ENCODE assay signal across 16 mouse cellular contexts in the genomic region with DNA sequence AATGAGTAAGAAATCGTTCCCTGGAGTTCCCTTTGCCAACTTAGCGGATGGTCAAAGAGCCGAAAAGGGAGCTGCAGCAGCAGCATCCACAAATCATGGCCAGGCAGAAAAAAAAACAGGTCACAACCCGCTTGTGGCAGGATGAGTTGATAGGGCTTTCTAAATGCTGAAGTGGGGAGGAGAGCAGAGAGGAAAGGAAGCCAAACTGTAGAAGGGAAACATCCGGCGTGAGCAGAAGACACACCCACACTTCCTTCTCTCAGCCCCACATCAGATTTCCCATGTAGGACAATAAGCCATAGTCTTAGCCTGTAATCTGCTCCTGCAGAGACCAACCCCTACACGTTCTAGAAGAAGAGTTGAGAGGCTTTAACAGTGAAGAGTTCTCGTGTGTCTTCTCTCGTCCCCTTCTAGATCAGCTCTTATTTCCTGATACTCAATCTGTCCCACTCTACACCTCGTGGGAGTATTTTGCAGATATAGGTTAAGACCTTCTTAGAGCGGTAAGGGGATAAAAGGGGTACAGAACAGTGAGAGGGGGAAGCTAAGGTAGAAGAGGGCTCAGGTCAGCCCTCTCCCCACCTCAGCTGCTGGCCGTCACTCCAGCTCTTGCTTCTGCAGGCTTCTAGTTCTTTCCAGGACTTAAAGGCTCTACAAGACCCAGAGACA. TPM values are rescaled to one million over a fixed set of nuclear protein-coding genes. Genes with fewer than 3 reads are reported as not detected.
DNase-seq lines count a peak whose midpoint lies in the region; ATAC-seq and TF ChIP-seq lines count a peak whose summit lies in the region.
"Had no signal": no experiment of that assay in that cellular context is flagged by ENCODE, and none has a peak within 500 bp of the region (broad histone marks: within the 10 kb centered on the region; RNA-seq: fewer than 3 reads in every experiment).

No protein-coding gene starts in this region.

- no peak overlapping the region for H3K27ac ChIP-seq in liver, postnatal 0 days (ENCODE audit: low read depth)
- no peak overlapping the region for H3K27ac ChIP-seq in liver, embryonic 11.5 days (ENCODE audit: low read depth, low read length)
- H3K27ac ChIP-seq in neural tube, embryonic 15.5 days (replicated peaks) = no peak overlapping the region
- H3K27ac ChIP-seq: embryonic facial prominence, embryonic 12.5 days; hindbrain, embryonic 13.5 days; layer of hippocampus, adult 2 months; liver, embryonic 13.5 days; midbrain, embryonic 12.5 days had no signal

- no peaks in the 10 kb centered on the region for H3K27me3 ChIP-seq in liver, postnatal 0 days (ENCODE audit: insufficient read depth, low read length)
- H3K27me3 ChIP-seq in liver, embryonic 11.5 days (replicated peaks; ENCODE audit: control insufficient read depth, insufficient read depth, low read length) = no peaks in the 10 kb centered on the region
- H3K27me3 ChIP-seq in neural tube, embryonic 15.5 days (replicated peaks) = no peaks in the 10 kb centered on the region
- H3K27me3 ChIP-seq: embryonic facial prominence, embryonic 12.5 days; hindbrain, embryonic 13.5 days; liver, embryonic 13.5 days; midbrain, embryonic 12.5 days had no signal

- no peak overlapping the region for H3K4me3 ChIP-seq in liver, postnatal 0 days (ENCODE audit: low read depth, low read length)
- H3K4me3 ChIP-seq in liver, embryonic 11.5 days (ENCODE audit: low read depth, low read length) = no peak overlapping the region
- H3K4me3 ChIP-seq in neural tube, embryonic 15.5 days (replicated peaks) = no peak overlapping the region
- H3K4me3 ChIP-seq: embryonic facial prominence, embryonic 12.5 days; hindbrain, embryonic 13.5 days; layer of hippocampus, adult 2 months; liver, embryonic 13.5 days; midbrain, embryonic 12.5 days had no signal

- no peaks in the 10 kb centered on the region for H3K9me3 ChIP-seq in liver, postnatal 0 days (ENCODE audit: low read length)
- H3K9me3 ChIP-seq in liver, embryonic 11.5 days (ENCODE audit: control insufficient read depth, low read length) = no peaks in the 10 kb centered on the region
- H3K9me3 ChIP-seq in neural tube, embryonic 15.5 days (replicated peaks) = no peaks in the 10 kb centered on the region
- H3K9me3 ChIP-seq: embryonic facial prominence, embryonic 12.5 days; hindbrain, embryonic 13.5 days; liver, embryonic 13.5 days; midbrain, embryonic 12.5 days had no signal

- no peak for ATAC-seq in liver, postnatal 0 days
- ATAC-seq in liver, embryonic 11.5 days (replicated peaks; ENCODE audit: low FRiP score) = no peak
- peak; percentile 71 for ATAC-seq in activated CD4-positive, CD25-positive, alpha-beta regulatory T cell, adult 4 months
- peak; percentile 54 for ATAC-seq in megakaryocyte progenitor cell, adult 5-6 weeks (replicated peaks; ENCODE audit: poor library complexity)
- no peak for ATAC-seq in neural tube, embryonic 15.5 days (ENCODE audit: low FRiP score)

- H3K36me3 ChIP-seq in liver, postnatal 0 days (replicated peaks; ENCODE audit: insufficient read depth, low read length) = no peaks in the 10 kb centered on the region
- no peaks in the 10 kb centered on the region for H3K36me3 ChIP-seq in liver, embryonic 11.5 days (ENCODE audit: control insufficient read depth, insufficient read depth, low read length)
- H3K36me3 ChIP-seq in neural tube, embryonic 15.5 days = no peaks in the 10 kb centered on the region
- H3K36me3 ChIP-seq: embryonic facial prominence, embryonic 12.5 days; hindbrain, embryonic 13.5 days; liver, embryonic 13.5 days; midbrain, embryonic 12.5 days had no signal

- 42% methylated on average over 12 of the region's 12 CpGs for WGBS in liver, postnatal 0 days (ENCODE audit: insufficient replicate concordance)
- 58% methylated on average over 12 of the region's 12 CpGs for WGBS in liver, embryonic 11.5 days
- WGBS in neural tube, embryonic 15.5 days = 88% methylated on average over 12 of the region's 12 CpGs

- no peak overlapping the region for H3K9ac ChIP-seq in liver, postnatal 0 days (replicated peaks)
- H3K9ac ChIP-seq in liver, embryonic 11.5 days (ENCODE audit: low read depth, low read length) = no peak overlapping the region
- no peak overlapping the region for H3K9ac ChIP-seq in neural tube, embryonic 15.5 days (replicated peaks)
- H3K9ac ChIP-seq: embryonic facial prominence, embryonic 12.5 days; hindbrain, embryonic 13.5 days; liver, embryonic 13.5 days; midbrain, embryonic 12.5 days had no signal

- no peak overlapping the region for H3K4me2 ChIP-seq in liver, postnatal 0 days (ENCODE audit: low read depth, low read length)
- no peak overlapping the region for H3K4me2 ChIP-seq in liver, embryonic 11.5 days
- no peak overlapping the region for H3K4me2 ChIP-seq in neural tube, embryonic 15.5 days
- H3K4me2 ChIP-seq: embryonic facial prominence, embryonic 12.5 days; hindbrain, embryonic 13.5 days; liver, embryonic 13.5 days; midbrain, embryonic 12.5 days had no signal

- peak; percentile 7 for DNase-seq in liver, postnatal 0 days
- no peak for DNase-seq in liver, embryonic 11.5 days (ENCODE audit: low spot score)
- DNase-seq in thymus, postnatal 25 days = peak; percentile 43
- no peak for DNase-seq in c-Kit-positive CD71-positive TER-119-positive erythroid progenitor cells, embryonic 14.5 days (ENCODE audit: low spot score)
- DNase-seq: adrenal gland, postnatal 36 days; cerebellum, postnatal 36 days; kidney, adult 8-10 months; liver, embryonic 13.5 days; lung, postnatal 10 days had no signal

- H3K4me1 ChIP-seq in liver, postnatal 0 days (ENCODE audit: insufficient read depth) = 0 out of 2 replicates have a peak, but pooled peaks cover 4% of the 10 kb centered on the region
- H3K4me1 ChIP-seq in liver, embryonic 11.5 days (replicated peaks; ENCODE audit: control insufficient read depth, insufficient read depth, low read length) = peaks cover 5% of the 10 kb centered on the region; the same call in 1 of the 2 replicates
- peaks cover 21% of the 10 kb centered on the region for H3K4me1 ChIP-seq in neural tube, embryonic 15.5 days

- TF ChIP-seq CTCF in liver, postnatal 0 days (IDR thresholded peaks at IDR 0.05; ENCODE audit: low read depth) = no peak

- TF ChIP-seq EP300 in liver, postnatal 0 days (IDR thresholded peaks at IDR 0.05; ENCODE audit: low read depth) = no peak

RNA-seq across cellular contexts. Expression of gene Gm10260, which starts 29.5 kb away (rescaled TPM):
- polyA plus RNA-seq in liver, postnatal 0 days (2015; fragmentation: Nextera tagmentation; extraction: Ambion mirVana) = 5.5 and 5.6 TPM in 2 replicates
- 3.8 and 8.2 TPM in 2 replicates for polyA plus RNA-seq in liver, embryonic 11.5 days (2014; fragmentation: Nextera tagmentation; extraction: Ambion mirVana)
- 10 to 100 TPM in 1 of 2 experiments, 1 to 10 TPM in 1; 8.6 to 23.0 TPM for polyA plus RNA-seq in activated CD4-positive, CD25-positive, alpha-beta regulatory T cell, adult 4 months (2017; shearing (Covaris generic))
- total RNA-seq in megakaryocyte progenitor cell, adult 5-6 weeks (2015) = 28.1 and 29.0 TPM in 2 replicates
- 32.0 and 32.5 TPM in 2 replicates for total RNA-seq in megakaryocyte progenitor cell, adult 5-6 weeks (2017)
- polyA plus RNA-seq in neural tube, embryonic 15.5 days (2015; fragmentation: Nextera tagmentation; extraction: Ambion mirVana) = 2.4 and 4.2 TPM in 2 replicates

Comparison
In these comparisons a context has a peak if more than half of its experiments do, and no peak if none do; other contexts are left out.
1. DNase-seq: peak in liver, postnatal 0 days (single experiment) and thymus, postnatal 25 days (single experiment); none in liver, embryonic 11.5 days (single experiment) and c-Kit-positive CD71-positive TER-119-positive erythroid progenitor cells, embryonic 14.5 days (single experiment).
2. ATAC-seq: peak in activated CD4-positive, CD25-positive, alpha-beta regulatory T cell, adult 4 months (single experiment) and megakaryocyte progenitor cell, adult 5-6 weeks (single experiment); none in liver, postnatal 0 days (single experiment), liver, embryonic 11.5 days (single experiment) and neural tube, embryonic 15.5 days (single experiment).